Mouse (Mus musculus): ENCODE measurements around the gene Kdf1.

- TF ChIP-seq POLR2A (IDR thresholded peaks at IDR 0.05; ENCODE audit: low read depth, low read length), result no peak
- peak; percentile 73 for TF ChIP-seq CTCF (IDR thresholded peaks at IDR 0.05; ENCODE audit: extremely low read depth, insufficient read depth, insufficient read length, insufficient replicate concordance)
Measured at GRCm38 (mm10) chr4:133479458-133480184, 39.1 kb upstream of the Kdf1 start, which contains the start of gene Tent5b.

Measured in spleen, adult 2 months (tissue).